Mouse (Mus musculus) left cerebral cortex, postnatal 25 days (tissue): ENCODE results near the gene Ifngr2. TPM values are rescaled to one million over a fixed set of nuclear protein-coding genes. Genes with fewer than 3 reads are reported as not detected.

Source experiments
- DNase-seq, 2 experiments: peaks; one replicate each; pipeline ENCODE4 v3.0.0; 2022; ENCODE audit warnings: low spot score in 2 of 2, mixed read lengths in 1 of 2
- intact Hi-C: fragments of 180-260 bp; cut with DNase I; formaldehyde crosslinking; loops from one replicate; pipeline ENCODE4 v1.15.1; 2025
- microRNA-seq, 2 experiments: library from miRNA; unstranded; fragments of <30 nt; microRNA quantifications; one replicate each; pipeline ENCODE4 v1.2.0; 2022
- total RNA-seq, 2 experiments: library from RNA; stranded (reverse); gene quantifications; 2 replicates each; pipeline ENCODE4 v1.2.3; 2021

Gene Ifngr2
- total RNA-seq, 2 experiments from 2014 or later = 43.3 to 46.9 TPM

DNA sequence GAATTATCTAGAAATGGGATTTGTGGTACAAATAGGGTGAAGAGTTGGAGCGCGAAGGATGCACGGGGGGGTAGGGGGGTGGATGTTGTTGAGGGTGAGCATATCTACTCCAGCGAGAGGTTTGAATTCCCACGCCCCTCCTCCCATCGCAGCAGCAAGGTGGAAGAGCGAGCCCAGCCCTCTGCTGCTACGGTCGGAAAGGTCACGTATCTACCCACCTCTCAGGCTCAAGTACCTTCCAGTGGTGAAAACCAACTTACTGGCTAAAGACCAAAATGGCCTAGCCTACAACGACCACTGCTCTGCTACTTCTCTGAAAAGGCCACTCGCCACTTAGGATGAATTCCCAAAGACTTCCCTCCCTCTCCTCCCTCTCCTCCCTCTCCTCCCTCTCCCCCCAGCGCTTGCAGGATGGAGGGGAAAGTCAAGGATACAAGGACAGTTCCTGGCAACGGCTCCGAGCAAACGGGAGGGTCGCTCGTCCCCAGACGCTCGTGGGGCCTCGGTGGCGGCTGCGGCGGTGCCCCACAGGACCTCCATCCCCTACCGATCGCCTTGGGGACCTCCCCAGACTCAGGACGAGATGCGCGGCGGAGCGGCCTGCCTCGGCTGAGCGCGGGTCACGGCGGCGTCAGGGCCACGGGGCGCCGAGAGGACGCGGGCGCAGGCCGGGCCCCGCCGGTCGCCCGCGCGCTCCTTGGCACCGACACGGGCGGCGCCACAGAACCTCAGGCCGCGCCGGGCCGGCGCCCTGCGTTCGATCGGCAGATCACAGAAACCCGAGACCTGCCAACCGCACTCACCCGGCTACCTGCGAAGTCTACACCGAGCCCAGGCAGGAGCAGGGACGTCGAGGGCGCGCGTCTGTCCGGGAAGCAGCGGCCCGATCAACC is 50.2 kb downstream of the Ifngr2 start:
- DNase-seq = peak in 1 of 2 experiments; percentile 19
- intact Hi-C loops = loop anchor here (2.0 kb wide), 1 partner anchor 50 kb away; the partner anchor contains the start of genes Gart and Son

GRCm38 (mm10) chr16:91597672-91598010 is 50.8 kb downstream of the Ifngr2 start, which contains the start of gene Tmem50b:
Gene Tmem50b, minus strand, starts transcription at chr16:91597800.
- peak; percentile 99 for DNase-seq
- intact Hi-C loops = loop anchor here (2.0 kb wide), 1 partner anchor 49 kb away; the partner anchor contains the start of genes Gart and Son

DNA sequence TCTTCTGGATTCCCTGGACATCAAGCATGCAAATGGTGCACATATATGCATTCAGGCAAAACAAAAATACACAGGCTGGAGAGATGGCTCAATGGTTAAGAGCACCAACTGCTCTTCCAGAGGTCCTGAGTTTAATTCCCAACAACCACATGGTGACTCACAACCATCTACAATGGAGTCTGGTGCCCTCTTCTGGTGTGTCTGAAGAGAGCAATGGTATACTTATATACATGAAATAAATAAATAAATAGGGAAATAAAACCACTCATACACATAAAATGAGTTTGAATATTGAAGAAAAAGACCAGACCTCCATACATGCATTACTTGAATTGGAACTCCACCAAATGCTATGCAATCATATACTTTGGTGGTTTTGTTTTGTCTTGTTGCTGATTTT is 52.4 kb downstream of the Ifngr2 start:
- intact Hi-C loops = no loop called here

GRCm38 (mm10) chr16:91601081-91601480 is 54.2 kb downstream of the Ifngr2 start:
- intact Hi-C loops = no loop called here
- no peak for DNase-seq

More for the DNA sequence above, 52.4 kb downstream of the Ifngr2 start:
- DNase-seq = no peak

DNA sequence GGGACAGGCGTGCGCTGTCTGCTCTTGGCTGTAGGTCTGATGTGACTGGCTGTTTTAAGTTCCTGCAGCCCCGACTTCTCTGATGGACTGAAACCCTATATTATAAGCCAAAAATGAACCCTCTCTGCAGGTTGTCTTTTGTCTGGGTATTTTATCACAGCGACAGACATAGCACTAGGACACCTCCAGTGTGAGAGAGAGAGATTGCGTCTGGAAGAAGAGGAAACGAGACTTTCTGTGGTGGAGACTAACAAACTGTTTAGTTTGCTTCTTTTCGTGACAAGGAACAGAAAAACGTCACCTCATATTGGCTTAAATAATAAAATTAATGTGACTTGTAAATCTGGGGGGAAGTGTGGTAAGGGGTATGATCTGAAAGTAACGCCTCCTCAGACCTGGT is 54.8 kb downstream of the Ifngr2 start:
- no peak for DNase-seq
- intact Hi-C loops = no loop called here

- DNase-seq = no peak
- intact Hi-C loops = no loop called here
Measured at GRCm38 (mm10) chr16:91605156-91605555, 58.3 kb downstream of the Ifngr2 start.

DNA sequence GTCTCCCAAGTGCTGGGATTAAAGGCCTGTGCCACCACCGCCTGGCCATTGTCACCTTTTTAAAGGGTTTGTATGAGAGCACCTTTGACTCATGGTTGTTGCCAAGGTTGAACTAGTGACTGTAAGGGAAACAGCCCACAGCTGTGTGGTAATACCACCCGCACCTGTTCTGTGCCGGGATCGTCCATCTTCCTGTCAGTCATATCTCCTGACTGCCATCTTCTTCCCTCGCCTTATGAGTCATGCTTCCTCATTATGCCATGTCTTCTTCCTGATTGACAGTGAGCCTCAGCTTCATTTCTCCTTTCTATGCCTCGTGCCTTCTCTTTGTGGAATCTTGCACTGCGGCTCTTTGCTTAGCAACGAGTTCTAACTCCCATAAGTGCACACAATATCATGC is 60.1 kb downstream of the Ifngr2 start:
- no peak for DNase-seq
- intact Hi-C loops = no loop called here

- DNase-seq = no peak
- intact Hi-C loops = no loop called here
Measured at GRCm38 (mm10) chr16:91609501-91610245, 62.8 kb downstream of the Ifngr2 start.

DNA sequence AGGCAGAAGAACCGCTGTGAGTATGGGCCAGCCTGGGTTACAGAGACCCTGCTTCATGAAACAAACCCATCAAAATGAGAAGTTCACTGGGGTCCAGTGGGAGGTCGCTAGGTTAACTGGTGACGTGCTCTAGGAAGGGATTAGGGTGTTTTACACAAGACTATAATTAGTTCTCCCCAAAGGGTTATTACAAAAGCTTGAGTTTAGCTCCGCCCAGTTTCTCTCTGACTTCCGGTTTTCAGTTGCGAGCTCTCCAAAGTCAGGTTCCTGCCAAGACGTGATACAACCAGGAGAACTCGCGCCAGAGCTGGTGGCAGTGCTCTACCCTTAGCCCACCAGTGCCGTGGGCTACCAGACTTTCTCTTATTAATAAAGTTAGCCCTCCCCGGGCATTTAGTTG is 64.4 kb downstream of the Ifngr2 start:
- DNase-seq = no peak
- intact Hi-C loops = no loop called here

DNA sequence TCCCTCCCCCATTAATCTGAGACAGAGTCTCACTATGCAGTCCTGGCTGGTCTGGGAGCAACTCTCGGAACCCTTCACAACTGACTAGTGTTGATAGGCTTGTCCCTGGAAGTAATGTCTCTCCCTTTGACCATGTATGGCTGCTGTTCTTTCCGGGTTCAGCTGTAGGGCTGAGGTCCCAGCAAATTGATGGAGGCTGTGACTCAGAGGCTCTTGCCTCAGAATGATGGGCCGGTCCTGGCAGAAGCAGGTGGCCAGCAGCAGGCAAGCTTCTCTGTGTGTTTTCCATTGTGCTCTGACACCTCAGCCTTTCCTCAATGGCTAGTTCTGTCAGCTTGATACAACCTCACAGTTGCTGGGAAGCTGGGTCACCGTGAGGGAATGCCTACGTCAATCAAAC is 65.7 kb downstream of the Ifngr2 start:
- no peak for DNase-seq
- intact Hi-C loops = no loop called here

DNA sequence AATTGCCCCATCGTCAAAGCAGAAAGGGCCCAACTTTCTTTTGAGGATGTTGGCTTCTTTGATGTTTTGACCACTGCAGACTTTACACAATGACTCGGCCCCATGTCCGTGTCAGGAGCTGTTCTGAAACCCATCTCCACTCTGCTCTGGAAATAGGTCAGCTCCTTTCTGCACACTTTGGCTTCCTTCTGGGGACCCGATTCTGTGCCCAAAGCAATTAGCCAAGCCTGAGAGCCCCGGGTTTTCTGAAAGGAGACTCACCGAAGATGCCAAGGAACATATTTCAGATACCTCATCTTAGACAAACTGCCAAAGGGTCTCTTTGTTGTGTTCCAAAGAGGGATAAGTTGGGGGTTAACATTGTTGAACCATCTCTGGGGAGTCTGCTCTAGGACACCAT is 67.7 kb downstream of the Ifngr2 start:
- no peak for DNase-seq

More for the DNA sequence above, 67.7 kb downstream of the Ifngr2 start:
- intact Hi-C loops = no loop called here

Small RNA genes lying within 50 kb of the gene (microRNA-seq; reads per million reads assigned to microRNA genes)
- gene Mir6367 = 0 reads per million in 2 experiments

Other genes with a start within 250 kb of the Ifngr2 start
- 10 to 100 TPM; 20.5 to 20.6 TPM for gene Ifnar2, start 174.3 kb upstream of the Ifngr2 start, total RNA-seq
- gene Gm21970, start 155.4 kb upstream of the Ifngr2 start, total RNA-seq = not detected
- 1 to 10 TPM; 9.1 to 9.7 TPM for gene Il10rb, start 140.9 kb upstream of the Ifngr2 start, total RNA-seq
- gene Ifnar1, start 61.8 kb upstream of the Ifngr2 start, total RNA-seq = 10 to 100 TPM; 53.6 to 56.1 TPM
- 10 to 100 TPM; 96.1 to 98.9 TPM for gene Tmem50b, start 50.7 kb downstream of the Ifngr2 start, total RNA-seq
- gene Dnajc28, start 72.0 kb downstream of the Ifngr2 start, total RNA-seq = 1 to 10 TPM; 8.1 to 8.3 TPM
- 10 to 100 TPM; 36.9 to 50.1 TPM for gene Gart, start 99.9 kb downstream of the Ifngr2 start, total RNA-seq
- 100 to 1,000 TPM; 201 to 221 TPM for gene Son, start 100.4 kb downstream of the Ifngr2 start, total RNA-seq
- 10 to 100 TPM; 27.4 to 28.8 TPM for gene Donson, start 141.7 kb downstream of the Ifngr2 start, total RNA-seq
- 100 to 1,000 TPM; 104 to 111 TPM for gene Cryzl1, start 181.9 kb downstream of the Ifngr2 start, total RNA-seq
- 100 to 1,000 TPM; 122 to 125 TPM for gene Itsn1, start 182.2 kb downstream of the Ifngr2 start, total RNA-seq